Mouse (Mus musculus): ENCODE measurements around the gene Adgrl2.

Gene Adgrl2

GRCm38 (mm10) chr3:148920881-148921280, 69.5 kb downstream of the Adgrl2 start:
- DNase-seq, result no peak

- DNase-seq, result peak; percentile 14 to 19
These were observed 71.9 kb downstream of the Adgrl2 start for GRCm38 (mm10) chr3:148918425-148918824.

- no peak for DNase-seq
These were observed 72.5 kb downstream of the Adgrl2 start for GRCm38 (mm10) chr3:148917837-148918236.

GRCm38 (mm10) chr3:148916226-148916625, 74.1 kb downstream of the Adgrl2 start:
- no peak for DNase-seq

- DNase-seq, result no peak
These were observed 77.2 kb downstream of the Adgrl2 start for GRCm38 (mm10) chr3:148912944-148913684.

GRCm38 (mm10) chr3:148912536-148912935, 77.8 kb downstream of the Adgrl2 start:
- DNase-seq, result no peak

GRCm38 (mm10) chr3:148907873-148908272, 82.5 kb downstream of the Adgrl2 start:
- DNase-seq, result peak in 1 of 2 experiments; percentile 50

GRCm38 (mm10) chr3:148907024-148907778, 83.2 kb downstream of the Adgrl2 start:
- DNase-seq, result peak in 1 of 2 experiments; percentile 26

GRCm38 (mm10) chr3:148905906-148906779, 84.2 kb downstream of the Adgrl2 start:
- DNase-seq, result peak in 1 of 2 experiments; percentile 32

GRCm38 (mm10) chr3:148905435-148905834, 84.9 kb downstream of the Adgrl2 start:
- DNase-seq, result no peak

GRCm38 (mm10) chr3:148899857-148900256, 90.5 kb downstream of the Adgrl2 start:
- DNase-seq, result no peak

GRCm38 (mm10) chr3:148899416-148899815, 90.9 kb downstream of the Adgrl2 start:
- DNase-seq, result peak in 1 of 2 experiments; percentile 45

- DNase-seq, result no peak
These were observed 91.7 kb downstream of the Adgrl2 start for GRCm38 (mm10) chr3:148898535-148899250.

- no peak for DNase-seq
These were observed 94.1 kb downstream of the Adgrl2 start for GRCm38 (mm10) chr3:148896281-148896680.

GRCm38 (mm10) chr3:148895396-148896109, 94.8 kb downstream of the Adgrl2 start:
- DNase-seq, result peak in 1 of 2 experiments; percentile 25

GRCm38 (mm10) chr3:148894867-148895266, 95.5 kb downstream of the Adgrl2 start:
- DNase-seq, result no peak

GRCm38 (mm10) chr3:148887902-148888301, 102.5 kb downstream of the Adgrl2 start:
- DNase-seq, result no peak

GRCm38 (mm10) chr3:148886956-148887355, 103.4 kb downstream of the Adgrl2 start:
- DNase-seq, result no peak

- DNase-seq, result no peak
These were observed 104.2 kb downstream of the Adgrl2 start for GRCm38 (mm10) chr3:148885980-148886668.

- DNase-seq, result no peak
These were observed 105.2 kb downstream of the Adgrl2 start for GRCm38 (mm10) chr3:148885184-148885583.

GRCm38 (mm10) chr3:148881431-148881830, 108.9 kb downstream of the Adgrl2 start:
- no peak for DNase-seq
